Mouse (Mus musculus) forebrain, postnatal 0 days (tissue): ENCODE measurements around the gene Lmntd1. TPM values are rescaled to one million over a fixed set of nuclear protein-coding genes. Genes with fewer than 3 reads are reported as not detected.
A peak's percentile ranks its signal among the peaks of the same experiment; 100 is the strongest.

ENCODE experiments used
- ATAC-seq: fragments of 200-750 bp; cut with Nextera tagmentation; 2 replicates; pipeline ENCODE4 v1.8.0; 2017; ENCODE audit warnings: mild to moderate bottlenecking, moderate library complexity
- DNase-seq: peaks from one replicate; pipeline ENCODE4 v3.0.0-alpha.2; 2015
- H3K27ac ChIP-seq: fragments of 300-500 bp; sonication (generic); 2 replicates; pipeline ENCODE4 v1.5.1; 2014; ENCODE audit warnings: low read depth, mild to moderate bottlenecking, antibody characterized with exemption, low read length, moderate library complexity, mixed read lengths
- H3K27me3 ChIP-seq: fragments of 300-500 bp; sonication (generic); 2 replicates; pipeline ENCODE4 v1.6.1; 2014; ENCODE audit warnings: mild to moderate bottlenecking, low read length, mixed read lengths; ENCODE audit not compliant: insufficient read depth
- H3K36me3 ChIP-seq: fragments of 300-500 bp; sonication (generic); 2 replicates; pipeline ENCODE4 v1.6.1; 2014; ENCODE audit warnings: mild to moderate bottlenecking, moderate library complexity; ENCODE audit not compliant: insufficient read depth
- H3K4me1 ChIP-seq: fragments of 300-500 bp; sonication (generic); 2 replicates; pipeline ENCODE4 v1.6.1; 2014; ENCODE audit warnings: antibody characterized with exemption; ENCODE audit not compliant: insufficient read depth
- H3K4me2 ChIP-seq: fragments of 300-500 bp; sonication (generic); 2 replicates; pipeline ENCODE4 v1.6.1; 2014; ENCODE audit warnings: low read depth, mild to moderate bottlenecking, moderate library complexity
- H3K4me3 ChIP-seq: fragments of 300-500 bp; sonication (generic); 2 replicates; pipeline ENCODE4 v1.5.1; 2014; ENCODE audit warnings: low read depth, low read length, mixed read lengths
- H3K9ac ChIP-seq: fragments of 300-500 bp; sonication (generic); 2 replicates; pipeline ENCODE4 v1.6.1; 2014; ENCODE audit warnings: mild to moderate bottlenecking
- H3K9me3 ChIP-seq: fragments of 300-500 bp; sonication (generic); 2 replicates; pipeline ENCODE4 v1.6.1; 2016; ENCODE audit warnings: low read length
- CTCF ChIP-seq: sonication (generic); IDR thresholded peaks from 2 replicates; pipeline ENCODE4 v1.5.1; 2016; ENCODE audit warnings: antibody characterized with exemption, control low read depth, low read depth
- WGBS: fragments of 180-500 bp; shearing (Covaris S2); extraction: QIAGEN DNeasy Blood & Tissue Kit; methylation state at CpG from one replicate; pipeline ENCODE4 v1.1.7; 2014; 5-methylcytosine and 5-hydroxymethylcytosine counted together
- polyA plus RNA-seq: library from polyadenylated mRNA; unstranded; fragments of >200 nt; fragmentation: Nextera tagmentation; extraction: Ambion mirVana; gene quantifications from 2 replicates; pipeline ENCODE4 v1.2.1, GENCODE M21; 2015
- total RNA-seq: library from RNA; depleted of rRNA; stranded (reverse); fragments of >200 nt; gene quantifications from 2 replicates; pipeline ENCODE4 v1.2.3, GENCODE M21; 2014

Lmntd1 gene
- total and polyA plus RNA-seq, 2 experiments from 2014 or later = 1.3 to 1.4 TPM

GRCm38 (mm10) chr6:145445811-145446500, 168.2 kb downstream of the Lmntd1 start:
- no peak overlapping the region for H3K27ac ChIP-seq
- no peak overlapping the region for H3K4me2 ChIP-seq
- no peaks in the 10 kb centered on the region for H3K36me3 ChIP-seq
- H3K4me3 ChIP-seq = no peak overlapping the region
- H3K9me3 ChIP-seq = no peaks in the 10 kb centered on the region
- no peak overlapping the region for H3K9ac ChIP-seq
- peak; percentile 50; the same call in 1 of the 2 replicates for ATAC-seq
- no peak for TF ChIP-seq CTCF
- H3K27me3 ChIP-seq = no peaks in the 10 kb centered on the region
- no peaks in the 10 kb centered on the region for H3K4me1 ChIP-seq
- WGBS = 49% methylated on average over 8 of the region's 8 CpGs
- DNase-seq = peak; percentile 39

GRCm38 (mm10) chr6:145445380-145445779, 168.7 kb downstream of the Lmntd1 start:
- H3K9ac ChIP-seq = no peak overlapping the region
- no peaks in the 10 kb centered on the region for H3K4me1 ChIP-seq
- H3K4me2 ChIP-seq = no peak overlapping the region
- H3K36me3 ChIP-seq = no peaks in the 10 kb centered on the region
- no peak overlapping the region for H3K4me3 ChIP-seq
- WGBS = 59% methylated on average over 4 of the region's 4 CpGs
- ATAC-seq = peak; percentile 62; the same call in 1 of the 2 replicates
- TF ChIP-seq CTCF = no peak
- peak; percentile 63 for DNase-seq
- no peak overlapping the region for H3K27ac ChIP-seq
- no peaks in the 10 kb centered on the region for H3K9me3 ChIP-seq
- no peaks in the 10 kb centered on the region for H3K27me3 ChIP-seq

- H3K4me2 ChIP-seq = no peak overlapping the region
- no peaks in the 10 kb centered on the region for H3K9me3 ChIP-seq
Observed at GRCm38 (mm10) chr6:145442786-145443185, 171.3 kb downstream of the Lmntd1 start.

GRCm38 (mm10) chr6:145441416-145442110, 172.6 kb downstream of the Lmntd1 start:
- ATAC-seq = peak; percentile 32; the same call in 1 of the 2 replicates
- H3K4me3 ChIP-seq = no peak overlapping the region
- peak; percentile 78 for TF ChIP-seq CTCF
- H3K27ac ChIP-seq = no peak overlapping the region
- H3K4me2 ChIP-seq = no peak overlapping the region
- DNase-seq = peak; percentile 74
- no peaks in the 10 kb centered on the region for H3K27me3 ChIP-seq
- H3K9ac ChIP-seq = no peak overlapping the region
- H3K36me3 ChIP-seq = no peaks in the 10 kb centered on the region
- WGBS = 70% methylated on average over 18 of the region's 18 CpGs
- no peaks in the 10 kb centered on the region for H3K9me3 ChIP-seq
- H3K4me1 ChIP-seq = no peaks in the 10 kb centered on the region

More at GRCm38 (mm10) chr6:145442786-145443185, 171.3 kb downstream of the Lmntd1 start:
- ATAC-seq (no peak), DNase-seq (no peak)
- H3K27ac ChIP-seq = no peak overlapping the region
- 58% methylated on average over 13 of the region's 13 CpGs for WGBS
- peak; percentile 53 for TF ChIP-seq CTCF
- no peaks in the 10 kb centered on the region for H3K27me3 ChIP-seq
- no peaks in the 10 kb centered on the region for H3K4me1 ChIP-seq
- no peak overlapping the region for H3K4me3 ChIP-seq
- H3K36me3 ChIP-seq = no peaks in the 10 kb centered on the region
- H3K9ac ChIP-seq = no peak overlapping the region

- TF ChIP-seq CTCF = no peak
- Histone ChIP-seq H3K4me1 (no peaks in the 10 kb centered on the region), H3K9me3 (no peaks in the 10 kb centered on the region), H3K27me3 (no peaks in the 10 kb centered on the region), H3K4me3 (no peak overlapping the region), H3K4me2 (no peak overlapping the region), H3K36me3 (no peaks in the 10 kb centered on the region), H3K27ac (no peak overlapping the region), H3K9ac (no peak overlapping the region)
- 95% methylated on average over 5 of the region's 5 CpGs for WGBS
- no peak for ATAC-seq
- DNase-seq = no peak
Observed at GRCm38 (mm10) chr6:145438851-145439250, 175.3 kb downstream of the Lmntd1 start.

- Histone ChIP-seq H3K36me3 (no peaks in the 10 kb centered on the region), H3K27ac (no peak overlapping the region), H3K4me1 (no peaks in the 10 kb centered on the region), H3K4me2 (no peak overlapping the region), H3K27me3 (no peaks in the 10 kb centered on the region), H3K9ac (no peak overlapping the region), H3K9me3 (no peaks in the 10 kb centered on the region), H3K4me3 (no peak overlapping the region)
- ATAC-seq = no peak
- no peak for TF ChIP-seq CTCF
- DNase-seq = no peak
- 91% methylated on average over 10 of the region's 10 CpGs for WGBS
Observed at GRCm38 (mm10) chr6:145435764-145436163, 178.4 kb downstream of the Lmntd1 start.

- ATAC-seq = no peak
- Histone ChIP-seq H3K27me3 (no peaks in the 10 kb centered on the region), H3K4me1 (no peaks in the 10 kb centered on the region), H3K27ac (no peak overlapping the region), H3K4me2 (no peak overlapping the region), H3K9me3 (no peaks in the 10 kb centered on the region), H3K9ac (no peak overlapping the region), H3K36me3 (no peaks in the 10 kb centered on the region), H3K4me3 (no peak overlapping the region)
- DNase-seq = no peak
- no peak for TF ChIP-seq CTCF
- WGBS = 72% methylated on average over 1 of the region's 1 CpGs
Observed at GRCm38 (mm10) chr6:145435156-145435555, 179.0 kb downstream of the Lmntd1 start.
